Mouse (Mus musculus): ENCODE results near the gene Phf11a. TPM values are rescaled to one million over a fixed set of nuclear protein-coding genes. Genes with fewer than 3 reads are reported as not detected.
"Not testable (repeated sequence)": the region's sequence is repeated elsewhere in the genome, so short reads cannot be mapped to it uniquely, and the experiment has no call there.

The Phf11a gene
- polyA plus RNA-seq (2016; fragmentation: Nextera tagmentation; extraction: Ambion mirVana), result not detected in 2 replicates

DNA sequence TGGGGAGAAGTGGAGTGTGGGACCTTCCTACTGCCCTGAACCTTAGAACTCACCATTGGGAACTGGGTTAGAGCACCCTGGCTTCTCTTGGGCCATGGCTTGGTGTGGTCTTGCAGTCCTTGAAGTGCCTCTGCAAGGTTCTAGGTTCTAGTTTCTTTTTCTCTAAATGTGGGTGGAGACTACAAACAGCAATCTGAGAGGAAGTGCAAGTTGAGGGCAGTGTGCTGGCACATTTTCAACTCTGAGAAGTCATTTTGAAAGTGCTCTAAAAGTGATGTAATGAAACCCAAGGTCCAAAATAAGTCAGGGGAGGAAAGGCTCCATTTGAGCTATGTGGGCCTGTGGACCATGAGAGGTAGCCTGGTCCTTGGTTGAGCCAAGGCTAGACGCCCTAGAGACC lies at the start of gene Phf11a:
TSS of gene Phf11a (minus strand) at position 132 of the 400 bp plus-strand sequence.
- H3K9me3 ChIP-seq; H3K27ac ChIP-seq; DNase-seq (ENCODE audit: low spot score); H3K4me1 ChIP-seq; H3K36me3 ChIP-seq; H3K27me3 ChIP-seq (ENCODE audit: insufficient read depth, poor library complexity, severe bottlenecking); H3K4me3 ChIP-seq: not testable (repeated sequence)
- 52% methylated on average over 1 of the region's 1 CpGs for WGBS

DNA sequence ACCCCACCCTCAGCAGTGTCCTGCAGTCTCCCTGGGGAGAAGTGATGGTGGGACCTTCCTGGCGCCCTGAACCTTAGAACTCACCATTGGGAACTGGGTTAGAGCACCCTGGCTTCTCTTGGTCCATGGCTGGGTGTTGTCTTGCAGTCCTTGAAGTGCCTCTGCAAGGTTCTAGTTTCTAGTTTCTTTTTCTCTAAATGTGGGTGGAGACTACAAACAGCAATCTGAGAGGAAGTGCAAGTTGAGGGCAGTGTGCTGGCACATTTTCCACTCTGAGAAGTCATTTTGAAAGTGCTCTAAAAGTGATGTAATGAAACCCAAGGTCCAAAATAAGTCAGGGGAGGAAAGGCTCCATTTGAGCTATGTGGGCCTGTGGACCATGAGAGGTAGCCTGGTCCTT lies 43.9 kb upstream of the Phf11a start, which contains the start of gene Phf11b:
TSS of gene Phf11b (minus strand) at position 163 of the 400 bp plus-strand sequence.
- DNase-seq (ENCODE audit: low spot score); H3K36me3 ChIP-seq; H3K27ac ChIP-seq; H3K4me3 ChIP-seq; H3K9me3 ChIP-seq; H3K27me3 ChIP-seq (ENCODE audit: insufficient read depth, poor library complexity, severe bottlenecking); H3K4me1 ChIP-seq: not testable (repeated sequence)
- 63% methylated on average over 1 of the region's 1 CpGs for WGBS

DNA sequence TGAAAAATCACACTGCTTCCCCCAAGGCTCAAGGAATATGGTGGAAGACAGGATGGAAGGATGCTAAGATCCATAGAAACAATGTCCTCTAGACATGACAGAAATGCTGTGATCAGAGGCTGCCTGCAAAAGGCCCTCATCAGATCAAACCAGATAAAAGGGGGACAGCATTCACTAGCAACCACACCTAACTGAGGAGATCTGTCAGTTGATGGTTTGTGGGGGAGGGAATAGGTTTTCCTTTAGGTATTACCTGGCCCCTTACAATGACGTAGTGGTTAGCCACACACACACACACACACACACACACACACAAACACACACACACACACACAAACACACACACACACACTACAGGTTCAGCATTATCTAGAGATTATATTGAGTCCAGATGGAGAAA lies 42.2 kb upstream of the Phf11a start:
- no peaks in the 10 kb centered on the region for H3K36me3 ChIP-seq
- H3K4me1 ChIP-seq, result no peaks in the 10 kb centered on the region
- no peaks in the 10 kb centered on the region for H3K9me3 ChIP-seq
- no peaks in the 10 kb centered on the region for H3K27me3 ChIP-seq (ENCODE audit: insufficient read depth, poor library complexity, severe bottlenecking)
- H3K4me3 ChIP-seq, result no peak overlapping the region
- no peak overlapping the region for H3K27ac ChIP-seq
- 75% methylated on average over 1 of the region's 1 CpGs for WGBS
- DNase-seq (ENCODE audit: low spot score), result no peak

GRCm38 (mm10) chr14:59336056-59336455 lies 38.7 kb upstream of the Phf11a start:
- not testable (repeated sequence) for H3K9me3 ChIP-seq; H3K4me1 ChIP-seq; H3K27me3 ChIP-seq (ENCODE audit: insufficient read depth, poor library complexity, severe bottlenecking); H3K27ac ChIP-seq; H3K4me3 ChIP-seq; H3K36me3 ChIP-seq; DNase-seq (ENCODE audit: low spot score)
- 75% methylated on average over 3 of the region's 3 CpGs for WGBS

DNA sequence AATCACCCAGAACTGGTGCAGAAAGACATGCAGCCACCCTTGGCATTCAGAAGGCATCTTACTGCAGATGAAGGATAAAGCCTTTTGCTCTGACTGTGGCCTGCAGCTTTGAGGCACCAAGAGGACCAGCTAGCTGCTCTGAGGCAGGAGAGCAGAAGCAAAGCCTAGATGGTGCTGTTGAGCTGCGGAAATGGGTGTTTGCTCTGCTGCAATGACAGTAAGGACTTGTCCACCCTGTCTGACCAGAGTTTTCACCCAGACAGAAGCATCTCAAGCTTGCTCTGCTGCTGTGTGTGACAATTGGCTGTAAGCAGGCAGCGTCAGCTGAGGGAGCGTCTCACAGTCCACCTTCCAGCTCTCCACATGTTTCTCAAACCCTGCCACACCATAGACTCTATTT lies 33.2 kb upstream of the Phf11a start:
- not testable (repeated sequence) for H3K27me3 ChIP-seq (ENCODE audit: insufficient read depth, poor library complexity, severe bottlenecking); H3K4me1 ChIP-seq; H3K4me3 ChIP-seq; H3K9me3 ChIP-seq; H3K36me3 ChIP-seq; H3K27ac ChIP-seq
- peak; percentile 75 for DNase-seq (ENCODE audit: low spot score)
- 43% methylated on average over 3 of the region's 3 CpGs for WGBS

GRCm38 (mm10) chr14:59319970-59320369 lies 22.6 kb upstream of the Phf11a start:
- 84% methylated on average over 6 of the region's 6 CpGs for WGBS
- not testable (repeated sequence) for H3K27me3 ChIP-seq (ENCODE audit: insufficient read depth, poor library complexity, severe bottlenecking); DNase-seq (ENCODE audit: low spot score); H3K4me1 ChIP-seq; H3K4me3 ChIP-seq; H3K27ac ChIP-seq; H3K36me3 ChIP-seq; H3K9me3 ChIP-seq

- H3K27ac ChIP-seq; H3K9me3 ChIP-seq; H3K27me3 ChIP-seq (ENCODE audit: insufficient read depth, poor library complexity, severe bottlenecking); H3K4me3 ChIP-seq; H3K4me1 ChIP-seq; H3K36me3 ChIP-seq: not testable (repeated sequence)
- peak; percentile 27 for DNase-seq (ENCODE audit: low spot score)
- WGBS, result 85% methylated on average over 3 of the region's 3 CpGs
These were observed 21.7 kb upstream of the Phf11a start for GRCm38 (mm10) chr14:59319036-59319435.

- not testable (repeated sequence) for DNase-seq (ENCODE audit: low spot score); H3K4me1 ChIP-seq; H3K4me3 ChIP-seq; H3K27ac ChIP-seq; H3K9me3 ChIP-seq; H3K36me3 ChIP-seq; H3K27me3 ChIP-seq (ENCODE audit: insufficient read depth, poor library complexity, severe bottlenecking)
These were observed 5.6 kb downstream of the Phf11a start for GRCm38 (mm10) chr14:59291769-59292168.

- H3K27ac ChIP-seq; H3K9me3 ChIP-seq; H3K27me3 ChIP-seq (ENCODE audit: insufficient read depth, poor library complexity, severe bottlenecking); H3K4me3 ChIP-seq; H3K4me1 ChIP-seq; DNase-seq (ENCODE audit: low spot score); H3K36me3 ChIP-seq: not testable (repeated sequence)
- 81% methylated on average over 4 of the region's 4 CpGs for WGBS
These were observed 22.4 kb downstream of the Phf11a start for GRCm38 (mm10) chr14:59274961-59275360.

DNA sequence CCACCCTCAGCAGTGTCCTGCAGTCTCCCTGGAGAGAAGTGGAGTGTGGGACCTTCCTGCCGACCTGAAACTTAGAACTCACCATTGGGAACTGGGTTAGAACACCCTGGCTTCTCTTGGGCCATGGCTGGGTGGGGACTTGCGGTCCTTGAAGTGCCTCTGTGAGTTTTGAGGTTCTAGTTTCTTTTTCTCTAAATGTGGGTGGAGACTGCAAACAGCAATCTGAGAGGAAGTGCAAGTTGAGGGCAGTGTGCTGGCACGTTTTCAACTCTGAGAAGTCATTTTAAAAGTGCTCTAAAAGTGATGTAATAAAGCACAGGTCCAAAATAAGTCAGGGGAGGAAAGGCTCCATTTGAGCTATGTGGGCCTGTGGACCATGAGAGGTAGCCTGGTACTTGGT lies 37.3 kb downstream of the Phf11a start, which contains the start of gene Gm6904:
TSS of gene Gm6904 (minus strand) at position 161 of the 400 bp plus-strand sequence.
- peak; percentile 66 for DNase-seq (ENCODE audit: low spot score)
- no peak within 1 kb of the TSS for H3K4me3 ChIP-seq
- no peaks in the 10 kb centered on the region for H3K9me3 ChIP-seq
- H3K4me1 ChIP-seq, result no peaks in the 10 kb centered on the region
- WGBS, result 71% methylated on average over 3 of the region's 3 CpGs
- no peaks in the 10 kb centered on the region for H3K36me3 ChIP-seq
- no peak within 1 kb of the TSS for H3K27ac ChIP-seq
- no peaks in the 10 kb centered on the region for H3K27me3 ChIP-seq (ENCODE audit: insufficient read depth, poor library complexity, severe bottlenecking)

DNA sequence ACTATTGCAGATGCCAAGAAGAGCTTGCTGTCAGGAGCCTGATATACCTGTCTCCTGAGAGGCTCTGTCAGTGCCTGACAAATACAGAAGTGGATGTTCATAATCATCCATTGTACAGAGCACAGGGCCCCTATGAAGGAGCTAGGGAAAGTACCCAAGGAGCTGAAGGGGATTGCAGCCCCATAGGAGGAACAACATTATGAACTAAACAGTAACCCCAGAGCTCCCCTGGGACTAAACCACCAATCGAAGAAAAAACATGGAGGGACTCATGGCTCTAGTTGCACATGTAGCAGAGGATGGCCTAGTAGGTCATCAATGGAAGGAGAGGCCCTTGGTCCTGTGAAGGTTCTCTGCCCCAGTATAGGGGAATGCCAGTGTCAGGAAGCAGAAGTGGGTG lies 41.5 kb downstream of the Phf11a start:
- not testable (repeated sequence) for DNase-seq (ENCODE audit: low spot score); H3K4me3 ChIP-seq; H3K27ac ChIP-seq; H3K4me1 ChIP-seq; H3K36me3 ChIP-seq; H3K9me3 ChIP-seq; H3K27me3 ChIP-seq (ENCODE audit: insufficient read depth, poor library complexity, severe bottlenecking)
- 82% methylated on average over 1 of the region's 1 CpGs for WGBS

- not testable (repeated sequence) for H3K27me3 ChIP-seq (ENCODE audit: insufficient read depth, poor library complexity, severe bottlenecking); H3K9me3 ChIP-seq; H3K4me3 ChIP-seq; H3K4me1 ChIP-seq; H3K27ac ChIP-seq; H3K36me3 ChIP-seq; DNase-seq (ENCODE audit: low spot score)
- WGBS, result 57% methylated on average over 5 of the region's 5 CpGs
These were observed 47.0 kb downstream of the Phf11a start for GRCm38 (mm10) chr14:59250350-59250749.

DNA sequence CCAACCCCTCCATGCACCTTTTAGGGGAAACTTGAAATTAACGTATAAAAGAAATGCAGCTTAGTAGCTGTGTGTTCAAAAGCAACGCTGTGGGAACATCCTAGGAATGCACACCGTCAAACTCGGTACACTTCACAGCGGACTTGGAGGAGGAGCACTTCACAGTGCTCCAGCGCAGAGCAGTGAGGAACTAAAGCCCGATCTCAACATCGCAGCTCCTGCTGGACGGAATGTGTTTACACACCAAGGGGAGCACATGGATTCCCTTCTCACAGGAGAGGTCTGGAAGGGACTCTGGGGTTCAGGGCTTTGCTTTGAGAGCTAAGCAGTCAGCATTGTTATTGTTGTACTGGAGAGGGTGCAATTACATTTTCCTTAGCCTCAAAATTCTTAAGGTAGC lies 63.7 kb downstream of the Phf11a start:
- WGBS, result 92% methylated on average over 9 of the region's 9 CpGs
- H3K36me3 ChIP-seq, result peaks cover 83% of the 10 kb centered on the region
- no peak overlapping the region for H3K27ac ChIP-seq
- DNase-seq (ENCODE audit: low spot score), result no peak
- H3K27me3 ChIP-seq (ENCODE audit: insufficient read depth, poor library complexity, severe bottlenecking), result no peaks in the 10 kb centered on the region
- H3K4me1 ChIP-seq, result no peaks in the 10 kb centered on the region
- H3K9me3 ChIP-seq, result no peaks in the 10 kb centered on the region
- no peak overlapping the region for H3K4me3 ChIP-seq

DNA sequence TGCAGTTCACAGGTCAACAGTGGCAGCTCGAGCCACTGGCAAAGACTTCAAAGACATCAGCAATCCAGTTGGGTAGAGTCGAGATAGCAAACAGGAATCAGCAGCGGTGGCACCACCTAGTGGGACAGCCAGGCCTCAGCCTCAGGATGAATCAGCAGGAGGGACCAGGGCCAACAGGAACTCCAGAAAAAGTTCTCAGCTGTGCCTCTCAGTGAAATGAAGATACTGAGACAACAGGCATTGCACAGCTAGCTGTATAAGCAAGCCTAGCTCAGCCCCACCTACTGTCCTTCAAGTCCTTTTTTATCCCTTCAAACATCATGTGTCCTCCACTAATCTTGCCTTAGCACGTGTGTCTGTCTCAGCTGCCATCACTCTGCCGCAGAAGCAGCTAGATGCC lies 65.3 kb downstream of the Phf11a start:
- Histone ChIP-seq H3K27ac (no peak overlapping the region), H3K36me3 (peaks cover 81% of the 10 kb centered on the region), H3K4me1 (no peaks in the 10 kb centered on the region), H3K9me3 (no peaks in the 10 kb centered on the region), H3K4me3 (no peak overlapping the region), H3K27me3 (ENCODE audit: insufficient read depth, poor library complexity, severe bottlenecking) (no peaks in the 10 kb centered on the region)
- no peak for DNase-seq (ENCODE audit: low spot score)
- 47% methylated on average over 5 of the region's 5 CpGs for WGBS

Measured in heart, embryonic 10.5 days (tissue).